Mouse (Mus musculus) right cerebral cortex, postnatal 10 days (tissue): Measurements from ENCODE around the gene Lalba.
"Not testable (repeated sequence)": the region's sequence is repeated elsewhere in the genome, so short reads cannot be mapped to it uniquely, and the experiment has no call there.

Experiments used
- DNase-seq, 2 experiments: peaks; one replicate each; pipeline ENCODE4 v3.0.0; 2021; ENCODE audit warnings: low spot score in 2 of 2

Gene Lalba

GRCm38 (mm10) chr15:98482701-98483100, at the start of gene Lalba:
Gene Lalba (minus strand): TSS chr15:98482721.
- DNase-seq = no peak

GRCm38 (mm10) chr15:98532281-98532680, 49.8 kb upstream of the Lalba start:
- DNase-seq = no peak

- no peak for DNase-seq
Measured at GRCm38 (mm10) chr15:98528066-98528563, 45.6 kb upstream of the Lalba start.

GRCm38 (mm10) chr15:98527056-98527771, 44.7 kb upstream of the Lalba start:
- no peak for DNase-seq

GRCm38 (mm10) chr15:98526057-98526456, 43.5 kb upstream of the Lalba start:
- DNase-seq = no peak

- DNase-seq = no peak
Measured at GRCm38 (mm10) chr15:98521245-98521644, 38.7 kb upstream of the Lalba start.

GRCm38 (mm10) chr15:98517380-98518355, 35.1 kb upstream of the Lalba start:
- DNase-seq = no peak

GRCm38 (mm10) chr15:98514845-98515244, 32.3 kb upstream of the Lalba start:
- DNase-seq = not testable (repeated sequence)

GRCm38 (mm10) chr15:98514146-98514545, 31.6 kb upstream of the Lalba start:
- DNase-seq = no peak

GRCm38 (mm10) chr15:98513676-98514075, 31.2 kb upstream of the Lalba start:
- not testable (repeated sequence) for DNase-seq

GRCm38 (mm10) chr15:98512799-98513321, 30.3 kb upstream of the Lalba start:
- peak; percentile 50 to 58 for DNase-seq

- no peak for DNase-seq
Measured at GRCm38 (mm10) chr15:98512232-98512631, 29.7 kb upstream of the Lalba start.

- DNase-seq = no peak
Measured at GRCm38 (mm10) chr15:98511386-98511928, 28.9 kb upstream of the Lalba start.

- peak; percentile 67 to 80 for DNase-seq
Measured at GRCm38 (mm10) chr15:98510438-98511385, 28.2 kb upstream of the Lalba start.

GRCm38 (mm10) chr15:98509387-98509786, 26.9 kb upstream of the Lalba start:
- DNase-seq = no peak

- DNase-seq = no peak
Measured at GRCm38 (mm10) chr15:98507321-98507720, 24.8 kb upstream of the Lalba start.

- DNase-seq = no peak
Measured at GRCm38 (mm10) chr15:98506253-98506957, 23.9 kb upstream of the Lalba start.

- DNase-seq = peak; percentile 68 to 79
Measured at GRCm38 (mm10) chr15:98504514-98504913, 22.0 kb upstream of the Lalba start.

GRCm38 (mm10) chr15:98503317-98503716, 20.8 kb upstream of the Lalba start:
- DNase-seq = no peak

- no peak for DNase-seq
Measured at GRCm38 (mm10) chr15:98497631-98498030, 15.1 kb upstream of the Lalba start.
